Mouse (Mus musculus): ENCODE results near the gene Fam83f. TPM values are rescaled to one million over a fixed set of nuclear protein-coding genes. Genes with fewer than 3 reads are reported as not detected.

Fam83f gene
- total RNA-seq, 2 experiments from 2014 or later, result 0.19 to 0.22 TPM

DNA sequence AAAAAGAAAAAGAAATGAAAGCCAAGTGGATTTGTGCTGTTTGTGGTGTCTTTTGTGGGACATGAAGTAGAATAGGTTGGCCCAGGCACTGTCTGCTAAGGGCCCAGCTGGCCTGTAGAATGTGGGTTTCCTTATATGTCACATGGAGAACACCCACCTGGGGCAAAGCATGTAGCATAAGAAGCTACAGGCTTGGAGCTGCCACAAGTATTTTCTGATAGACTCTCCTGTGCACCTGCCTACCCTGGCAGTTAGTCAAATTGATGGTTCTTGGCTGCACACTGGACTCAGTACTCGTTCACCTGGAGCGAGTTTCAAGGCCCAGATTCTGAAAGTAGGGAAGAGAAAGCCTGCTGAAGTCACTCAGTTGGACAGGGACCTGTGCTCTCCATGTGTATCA lies 31.8 kb downstream of the Fam83f start:
- intact Hi-C loops (cut with DNase I), result loop anchor here (5.0 kb wide), 1 partner anchor 616 kb away; no protein-coding TSS in a partner anchor
- no peak for DNase-seq

DNA sequence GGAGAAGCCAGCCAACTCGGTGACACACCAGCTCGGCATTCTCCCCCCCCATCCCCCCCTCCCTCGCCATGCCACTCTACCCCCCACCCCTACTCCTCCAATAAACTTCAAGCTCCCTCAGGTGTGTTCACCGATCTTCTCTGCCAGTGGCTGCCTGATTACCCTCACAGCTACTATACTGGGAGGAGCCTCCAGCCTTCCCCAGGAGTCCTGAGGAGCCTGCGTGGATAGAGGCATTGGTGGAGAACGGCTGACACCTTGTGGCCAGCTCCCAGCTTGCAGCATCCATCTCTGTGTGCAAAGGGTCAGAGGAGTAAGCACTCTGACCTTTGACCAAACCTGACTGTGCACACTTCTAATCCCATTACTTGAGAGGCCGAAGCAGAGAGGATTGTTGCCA lies 32.6 kb downstream of the Fam83f start:
- intact Hi-C loops (cut with DNase I), result loop anchor here (1.0 to 5.0 kb wide), 2 partner anchors 438 to 617 kb away; no protein-coding TSS in a partner anchor
- DNase-seq, result peak; percentile 86 to 87

DNA sequence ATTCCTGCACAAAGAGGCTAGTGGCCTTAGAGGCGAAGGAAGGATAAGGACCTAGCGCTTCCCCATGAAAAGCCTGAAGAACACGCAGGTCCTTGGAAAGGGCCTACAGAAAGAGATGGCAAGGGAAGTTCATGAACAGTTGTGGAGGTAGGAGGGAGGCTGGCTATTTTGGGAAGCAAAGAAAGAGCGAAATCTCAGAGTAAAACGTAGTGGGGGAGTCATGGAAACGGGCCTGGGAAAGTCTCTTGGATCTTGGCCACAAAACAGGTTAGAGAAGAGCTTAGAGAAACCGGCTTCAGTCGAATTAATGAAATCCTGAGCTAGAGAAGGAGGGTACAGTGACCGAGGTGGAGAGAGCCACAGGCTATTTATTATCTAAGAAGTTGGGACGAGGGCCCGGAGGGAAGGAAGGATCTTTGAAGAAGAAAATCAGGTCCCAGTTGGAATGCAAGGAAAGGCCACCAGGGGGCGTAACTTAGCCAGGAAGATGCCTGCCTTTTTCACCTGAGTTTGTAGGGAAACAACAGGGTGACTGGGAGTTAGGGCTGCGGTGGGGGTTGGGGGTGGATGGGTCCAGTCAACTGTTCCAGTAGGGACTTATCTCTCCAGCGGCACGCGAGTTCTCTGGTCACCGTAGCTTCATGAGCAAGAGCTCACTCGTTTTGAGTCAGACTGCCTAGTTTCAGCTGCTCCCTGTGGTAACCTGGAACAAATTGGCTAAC lies 34.3 kb downstream of the Fam83f start:
- intact Hi-C loops (cut with DNase I), result loop anchor here (1.0 to 2.0 kb wide), 3 partner anchors 93 to 243 kb away; partner anchors contain the start of gene Adsl
- DNase-seq, result peak; percentile 86 to 91

DNA sequence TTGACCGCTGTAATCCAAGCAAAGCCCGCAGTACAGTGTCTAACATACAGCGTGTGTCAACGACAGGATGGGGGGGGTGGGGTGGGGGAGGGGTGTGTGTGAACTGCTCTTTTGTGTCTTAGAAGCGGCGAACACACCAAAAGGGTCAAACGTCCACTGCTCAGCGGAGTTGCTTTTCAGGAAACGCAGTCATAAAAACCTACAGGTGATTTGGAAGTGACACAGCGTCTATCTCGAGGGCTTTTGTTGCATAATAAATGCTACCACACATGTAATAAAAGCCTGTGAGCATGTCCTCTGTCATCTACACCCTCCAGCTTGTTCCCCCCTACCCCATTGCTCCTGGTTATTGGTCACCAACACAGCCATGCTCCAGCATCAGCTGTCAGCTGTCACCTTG lies 34.9 kb downstream of the Fam83f start:
- intact Hi-C loops (cut with DNase I), result loop anchor here (1.0 to 2.0 kb wide), 3 partner anchors 92 to 242 kb away; partner anchors contain the start of gene Adsl
- DNase-seq, result no peak

DNA sequence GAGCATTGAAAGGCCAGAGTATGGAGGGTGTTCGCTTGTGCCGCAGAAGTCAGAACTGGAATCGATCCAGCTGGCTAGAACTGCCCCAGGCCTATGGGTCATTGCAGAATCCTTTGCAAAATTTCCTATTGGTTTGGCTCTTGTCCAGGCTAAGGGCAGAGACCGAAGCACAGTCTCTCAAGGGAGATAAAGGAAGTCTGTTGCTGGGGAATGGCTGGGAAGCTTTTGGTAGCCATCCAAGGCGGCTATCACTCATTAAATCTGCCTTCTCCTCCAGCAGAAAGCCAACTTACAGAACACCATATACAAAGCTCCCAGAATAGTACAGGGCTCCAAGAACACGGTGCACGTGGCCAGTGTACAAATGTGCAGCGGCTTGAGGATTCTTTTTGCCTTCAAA lies 35.4 kb downstream of the Fam83f start:
- intact Hi-C loops (cut with DNase I), result loop anchor here (2.0 kb wide), 2 partner anchors 92 to 242 kb away; partner anchors contain the start of gene Adsl
- peak; percentile 75 to 77 for DNase-seq

DNA sequence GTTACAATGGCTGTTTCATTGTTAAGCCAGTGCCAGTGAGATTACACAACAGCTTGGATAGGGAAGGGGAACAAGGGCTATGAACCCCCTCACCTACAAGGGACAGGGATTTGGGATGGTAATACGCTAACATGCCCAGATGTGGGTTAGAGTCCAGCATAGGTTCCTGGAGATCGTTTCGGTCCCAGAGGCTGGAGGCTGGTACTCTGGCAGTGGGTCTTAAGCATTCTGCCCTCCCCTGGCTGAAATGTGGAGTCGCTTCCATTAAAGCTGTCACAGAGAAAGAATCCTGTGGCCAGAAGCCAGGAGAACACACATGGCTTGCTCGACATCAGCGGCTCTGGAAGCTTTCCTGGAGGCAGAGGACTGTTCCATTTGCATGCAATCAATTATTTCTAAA lies 37.9 kb downstream of the Fam83f start:
- peak; percentile 84 to 87 for DNase-seq
- intact Hi-C loops (cut with DNase I), result no loop called here

DNA sequence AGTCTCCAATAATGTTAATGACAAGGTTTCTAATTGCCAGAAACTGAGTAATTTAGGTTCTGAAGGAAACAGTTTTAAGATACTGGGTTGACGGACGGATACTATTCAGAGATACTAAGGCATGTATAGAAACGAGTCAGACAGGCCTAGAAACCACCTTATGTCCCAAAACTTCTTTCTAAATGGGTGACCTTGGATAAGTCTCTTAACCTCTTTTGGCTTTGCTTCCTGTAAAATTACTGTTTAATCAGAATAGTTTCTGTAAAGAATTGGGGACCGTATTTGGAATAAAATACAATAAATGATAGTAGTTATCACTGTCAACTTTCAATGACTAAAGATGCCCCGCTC lies 38.6 kb downstream of the Fam83f start:
- no peak for DNase-seq
- intact Hi-C loops (cut with DNase I), result no loop called here

DNA sequence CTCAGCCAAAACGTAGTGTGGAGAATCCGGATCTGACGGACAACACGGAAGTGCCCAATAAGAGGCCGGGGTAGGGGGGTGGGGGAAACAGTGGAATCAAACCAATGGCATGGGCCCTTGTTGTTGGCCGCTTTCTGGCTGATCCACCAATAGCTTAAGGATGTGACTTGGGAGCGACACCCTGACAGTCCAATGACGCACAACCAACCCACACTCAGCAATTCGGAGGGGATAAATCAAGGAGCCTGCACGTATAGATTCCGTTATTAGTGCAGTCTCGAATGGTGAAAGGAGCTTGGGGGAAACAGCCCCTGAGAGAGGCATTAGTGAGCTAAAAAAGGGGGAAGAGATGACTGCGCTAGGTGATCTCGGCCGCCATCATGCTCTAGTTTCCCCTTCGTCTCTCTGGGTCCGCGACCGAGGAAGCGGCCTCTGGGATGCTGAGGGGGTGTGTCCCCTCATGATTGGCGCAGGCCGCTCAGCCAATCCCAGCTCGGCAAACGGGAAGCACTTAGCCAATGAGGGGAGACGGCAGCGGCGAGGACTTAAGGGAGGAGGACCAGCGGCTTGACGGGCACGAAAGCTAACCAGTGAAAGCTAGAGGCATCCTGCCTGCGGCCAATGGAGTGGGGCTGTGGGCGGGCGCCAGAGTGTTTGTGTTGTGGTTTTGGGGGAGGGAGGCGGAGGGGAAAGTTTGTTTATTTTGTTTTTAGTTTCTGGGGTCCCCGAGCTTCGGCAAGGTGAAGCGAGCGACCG lies 39.1 kb downstream of the Fam83f start, which contains the start of gene Tnrc6b:
Gene Tnrc6b, plus strand, starts transcription at position 706 of the 756 bp plus-strand sequence.
- peak; percentile 99 for DNase-seq
- intact Hi-C loops (cut with DNase I), result loop anchor here (1.0 kb wide), 1 partner anchor 88 kb away; no protein-coding TSS in a partner anchor

DNA sequence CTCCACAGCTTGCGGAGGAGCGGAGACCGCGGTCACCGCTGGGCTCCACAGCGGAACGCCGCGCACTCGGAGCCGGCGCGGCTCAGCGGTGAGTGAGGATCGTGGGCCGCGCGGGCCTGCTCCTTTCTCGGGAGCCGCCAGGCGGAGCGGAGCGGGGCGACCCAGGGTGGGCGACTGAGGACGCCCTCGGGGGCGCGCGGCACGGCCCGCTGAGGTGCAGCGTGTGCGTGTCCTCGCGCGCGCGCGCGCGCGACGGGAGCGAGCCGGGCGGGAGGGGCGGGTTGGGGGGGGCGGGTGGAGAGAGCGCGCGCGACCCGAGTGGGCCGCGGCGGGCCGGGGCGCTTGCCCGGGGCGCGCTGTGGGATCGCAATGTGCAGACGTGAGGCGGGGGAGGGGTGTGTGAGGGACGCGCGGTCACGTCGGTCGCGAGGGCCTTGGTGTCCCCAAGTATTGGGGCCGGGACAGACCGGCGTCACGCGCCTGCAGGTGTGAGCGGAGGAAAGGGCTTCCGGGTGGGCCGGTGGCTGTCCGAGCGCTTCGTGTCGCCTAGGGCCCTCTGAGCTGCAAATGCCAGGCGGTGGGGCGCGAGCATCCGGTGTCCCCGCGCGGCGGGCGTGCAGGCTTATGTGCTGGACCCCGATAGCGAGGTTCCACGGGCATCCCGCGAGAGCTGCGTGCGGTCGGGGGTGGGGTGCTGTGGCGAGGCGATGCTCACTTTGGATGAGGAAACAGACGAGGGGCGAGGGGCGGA lies 39.9 kb downstream of the Fam83f start:
- intact Hi-C loops (cut with DNase I), result loop anchor here (1.0 kb wide), 1 partner anchor 87 kb away; no protein-coding TSS in a partner anchor
- peak; percentile 65 to 75 for DNase-seq

DNA sequence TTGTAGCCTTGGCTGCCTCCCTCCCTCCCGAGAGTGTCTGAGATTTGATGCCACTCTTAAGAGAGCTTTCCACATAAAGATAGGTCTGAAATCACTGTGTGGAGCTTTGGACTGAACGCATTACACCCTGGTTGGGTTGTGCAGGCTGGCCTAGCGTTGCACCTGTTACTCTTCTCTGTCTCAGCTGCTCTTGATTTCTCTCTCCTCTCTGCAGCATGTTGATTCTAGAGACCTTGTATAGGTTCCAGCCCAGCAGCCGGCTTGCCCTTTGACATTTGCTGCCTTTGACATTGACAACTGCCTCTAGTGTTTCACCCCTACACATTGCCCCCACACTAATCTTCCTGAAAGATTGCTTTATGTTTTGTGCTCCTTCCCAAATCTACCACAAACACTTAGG lies 42.7 kb downstream of the Fam83f start:
- intact Hi-C loops (cut with DNase I), result no loop called here
- no peak for DNase-seq

DNA sequence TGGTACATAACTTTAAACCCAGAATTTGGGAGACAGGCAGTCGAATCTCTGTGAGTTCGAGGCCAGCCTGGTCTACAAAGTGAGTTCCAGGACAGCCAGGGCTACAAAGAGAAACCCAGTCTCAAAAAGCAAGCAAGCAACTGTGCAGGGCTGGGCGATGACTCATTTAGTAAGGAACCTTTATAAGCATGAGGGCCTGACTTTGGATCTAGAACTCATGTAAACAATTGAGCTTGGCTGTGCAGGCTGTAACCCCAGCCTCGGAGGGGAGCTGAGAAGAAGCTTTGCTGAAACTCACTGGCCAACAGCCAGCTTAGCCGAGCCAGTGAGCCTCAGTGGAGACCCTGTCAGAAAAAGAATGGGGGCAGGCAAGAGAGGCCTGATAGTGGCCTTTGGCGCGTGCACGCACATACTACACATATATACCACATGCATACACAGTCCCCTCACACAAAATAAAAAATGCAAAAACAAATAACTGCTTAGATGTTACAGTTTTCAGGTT lies 45.0 kb downstream of the Fam83f start:
- intact Hi-C loops (cut with DNase I), result no loop called here
- no peak for DNase-seq

DNA sequence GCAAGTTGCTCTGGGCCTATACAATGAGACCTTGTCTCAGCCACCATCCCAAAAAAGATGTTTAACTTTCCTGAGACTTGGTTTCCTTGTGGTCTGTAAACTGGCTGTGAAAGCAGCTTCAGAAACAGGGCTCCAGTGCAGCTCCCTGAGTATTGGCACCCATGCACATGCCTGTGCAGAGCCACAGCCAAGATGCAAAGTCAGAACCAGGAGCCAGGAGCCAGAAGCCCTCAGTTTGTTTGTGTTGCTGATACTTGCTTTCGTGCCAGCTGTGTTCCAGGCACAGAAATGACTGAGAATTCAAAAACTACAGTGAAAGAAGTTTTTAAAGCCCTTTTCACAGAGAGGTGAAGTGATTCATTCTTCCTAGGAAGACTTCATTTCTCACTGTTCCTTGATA lies 45.8 kb downstream of the Fam83f start:
- intact Hi-C loops (cut with DNase I), result no loop called here
- DNase-seq, result peak; percentile 43 to 48

DNA sequence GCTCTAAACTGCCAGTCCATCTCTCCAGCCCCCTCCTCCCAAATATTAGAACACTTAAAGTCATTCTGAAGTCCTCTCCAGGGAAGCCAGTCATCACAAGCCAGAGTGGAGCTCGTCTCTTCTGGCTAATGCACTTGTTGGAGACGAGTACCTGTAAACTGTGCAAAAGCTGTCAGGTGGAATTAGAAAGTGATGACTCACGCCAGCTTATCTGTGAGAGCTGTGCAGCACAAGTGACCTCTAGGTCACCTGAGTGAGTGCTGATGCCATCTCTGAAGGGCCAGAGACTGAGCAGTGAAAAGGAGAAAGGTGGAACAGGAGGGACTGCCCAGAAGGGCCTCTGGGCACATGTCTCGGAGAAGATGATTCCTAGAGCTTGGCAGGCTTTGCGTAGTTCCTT lies 48.6 kb downstream of the Fam83f start:
- intact Hi-C loops (cut with DNase I), result no loop called here
- peak in 1 of 2 experiments; percentile 13 for DNase-seq

DNA sequence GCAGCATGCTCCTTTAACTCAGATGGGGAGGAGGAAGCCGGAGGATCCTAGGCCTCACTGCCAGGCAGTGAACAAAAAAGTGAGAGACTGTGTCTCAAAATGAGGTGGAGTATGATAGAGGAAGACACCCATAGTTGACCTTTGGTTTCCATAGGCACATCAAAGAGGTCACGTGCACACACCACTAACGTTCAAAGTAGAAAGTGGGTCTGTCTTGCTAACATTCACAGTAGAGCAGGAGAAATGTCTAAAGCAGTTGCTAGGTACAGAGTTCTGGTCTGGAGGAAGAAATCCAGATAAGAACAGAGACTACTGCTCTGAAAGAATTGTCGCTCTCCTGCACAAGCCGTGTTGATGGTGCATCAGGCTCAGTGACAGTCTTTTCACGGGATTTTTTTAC lies 50.2 kb downstream of the Fam83f start:
- intact Hi-C loops (cut with DNase I), result no loop called here

DNA sequence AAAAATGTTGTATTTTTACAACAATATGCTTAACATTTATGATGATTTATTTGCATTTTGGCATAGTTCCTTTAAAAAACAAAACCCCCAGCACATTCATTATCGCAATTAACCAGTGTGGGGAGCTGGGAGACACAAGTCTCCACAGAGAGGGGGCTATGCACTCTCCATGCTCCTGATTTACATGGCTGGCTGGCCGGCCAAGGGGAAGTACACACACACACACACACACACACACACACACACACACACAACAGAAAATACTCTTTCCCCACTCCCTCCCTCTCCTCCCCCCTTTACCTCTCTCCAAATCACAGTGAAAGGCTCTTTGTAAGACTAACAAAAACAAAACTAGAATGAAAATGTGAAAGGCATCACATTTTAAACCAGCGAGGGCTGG lies 50.7 kb downstream of the Fam83f start:
- intact Hi-C loops (cut with DNase I), result no loop called here
- no peak for DNase-seq

More for the DNA sequence above, 50.2 kb downstream of the Fam83f start:
- no peak for DNase-seq

DNA sequence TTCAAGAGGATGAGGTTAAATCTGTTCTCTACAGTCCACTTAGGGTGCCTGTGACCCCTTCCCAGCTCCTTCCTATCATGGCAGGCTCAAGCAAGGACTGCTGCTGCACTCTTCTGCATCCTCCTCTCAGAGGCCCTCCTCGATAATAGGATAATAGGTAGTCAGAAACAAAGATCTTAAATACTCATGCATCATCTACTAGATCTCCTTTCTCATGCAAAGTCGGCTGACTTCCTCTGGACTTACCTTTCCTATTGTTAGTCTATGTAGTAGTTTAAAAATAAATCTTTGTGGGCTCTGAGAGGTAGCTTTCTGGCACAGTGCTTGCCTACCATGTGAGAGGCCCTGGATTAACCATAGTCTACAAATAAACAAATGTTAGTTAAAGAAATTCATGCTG lies 57.8 kb downstream of the Fam83f start:
- intact Hi-C loops (cut with DNase I), result no loop called here
- no peak for DNase-seq

DNA sequence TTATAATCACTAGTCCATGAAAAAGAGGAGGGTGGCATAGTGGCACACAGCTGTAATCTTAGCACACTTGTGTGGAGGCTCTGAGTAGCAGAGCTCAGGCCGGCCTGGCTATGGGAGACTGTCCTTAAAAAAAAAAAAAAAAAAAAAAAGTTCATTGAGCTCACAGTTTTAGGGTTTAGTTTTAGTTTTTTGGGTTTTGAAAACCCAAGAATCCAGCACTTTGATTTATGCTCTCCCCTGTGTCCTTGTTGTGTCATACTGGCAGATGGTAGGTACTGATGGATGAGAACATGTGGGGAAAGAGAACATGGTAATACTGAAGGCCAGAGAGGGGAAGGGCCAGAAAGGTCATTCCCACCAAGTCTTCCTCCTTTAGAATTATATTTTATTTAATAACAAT lies 59.4 kb downstream of the Fam83f start:
- intact Hi-C loops (cut with DNase I), result no loop called here
- DNase-seq, result no peak

DNA sequence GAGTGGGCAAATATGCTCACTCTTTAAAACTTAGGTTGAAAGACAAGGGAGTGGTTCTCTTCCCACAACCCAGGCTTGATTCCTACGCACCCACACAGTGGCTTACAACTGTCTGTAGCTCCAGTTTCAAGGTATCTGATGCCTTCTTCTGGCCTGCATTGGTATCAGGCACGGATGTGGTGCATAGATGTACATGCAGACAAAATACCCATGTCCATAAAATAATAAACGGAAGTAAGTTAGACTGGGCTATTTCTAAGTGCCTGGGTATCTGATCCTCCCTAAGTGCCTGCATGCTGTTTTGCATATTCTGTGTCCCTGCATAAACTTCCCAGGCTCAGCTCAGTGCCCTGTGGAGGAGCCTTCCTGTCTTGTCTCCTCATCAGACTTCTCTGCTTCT lies 59.9 kb downstream of the Fam83f start:
- no peak for DNase-seq
- intact Hi-C loops (cut with DNase I), result no loop called here

DNA sequence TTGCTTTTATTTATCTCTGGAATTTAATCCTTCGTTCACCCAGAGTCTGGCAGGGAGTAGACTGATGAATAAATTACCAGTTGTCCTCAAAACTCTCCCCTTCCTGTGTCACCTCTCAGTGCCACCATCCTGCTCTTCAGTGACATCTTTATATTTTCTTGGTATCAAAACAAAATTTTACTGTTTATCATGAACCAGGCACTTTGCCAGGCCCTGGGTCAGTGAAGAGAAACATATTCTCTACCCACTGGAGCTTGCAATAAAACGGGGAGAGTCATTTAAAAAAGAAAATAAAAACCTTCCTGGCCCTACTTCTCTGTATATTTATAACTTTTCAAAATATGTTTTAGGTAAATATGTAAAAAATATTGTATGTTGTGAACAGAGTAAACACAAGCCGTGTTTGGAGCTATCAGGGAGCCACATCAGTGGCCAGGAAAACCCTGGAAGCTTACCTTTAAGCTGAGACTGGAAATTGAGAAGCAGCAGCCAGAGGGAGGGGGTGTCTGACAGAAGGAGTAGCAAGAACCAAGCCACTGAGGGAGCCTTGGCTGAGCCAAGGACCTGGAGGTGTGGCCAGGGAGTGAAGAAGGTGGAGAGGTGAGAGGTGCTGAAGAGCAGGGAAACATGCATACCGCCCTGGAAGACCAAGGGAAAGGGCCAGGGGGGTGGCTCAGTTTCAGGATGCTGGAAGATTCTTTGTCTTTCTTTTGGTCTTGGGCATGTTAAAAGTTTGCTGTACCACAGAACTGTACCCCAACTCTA lies 60.8 kb downstream of the Fam83f start:
- intact Hi-C loops (cut with DNase I), result no loop called here
- DNase-seq, result no peak

DNA sequence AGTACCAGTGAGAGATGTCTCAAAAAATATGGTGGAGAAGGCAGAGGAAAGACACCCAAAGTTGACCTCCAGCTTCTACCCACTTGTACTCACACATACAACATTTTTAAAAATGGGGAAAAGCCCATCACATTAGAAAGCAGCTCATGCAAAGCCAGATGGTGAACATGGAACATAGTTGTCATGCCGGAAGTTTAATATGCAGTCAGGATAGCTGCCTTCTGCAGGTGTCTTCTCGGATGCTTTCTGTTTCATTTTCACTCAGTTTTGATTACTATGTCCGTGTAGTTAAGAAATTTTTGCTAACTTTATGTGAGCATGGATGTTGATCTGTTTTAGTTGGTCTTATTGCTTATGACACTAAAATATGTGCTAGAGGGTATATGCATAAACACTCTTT lies 63.7 kb downstream of the Fam83f start:
- intact Hi-C loops (cut with DNase I), result no loop called here
- DNase-seq, result no peak

Measured in heart, postnatal 10 days (tissue).